Mouse (Mus musculus) 3T3-L1 (cell line): ENCODE measurements around the gene Six3.
A peak's percentile ranks its signal among the peaks of the same experiment; 100 is the strongest.

ENCODE experiments used
- DNase-seq: peaks from one replicate; pipeline ENCODE4 v3.0.0-alpha.2; 2015; ENCODE audit warnings: low read depth, low spot score

The Six3 gene

GRCm38 (mm10) chr17:85624981-85625940 lies 11.9 kb downstream of the Six3 start:
- no peak for DNase-seq

GRCm38 (mm10) chr17:85626091-85626860 lies 12.9 kb downstream of the Six3 start:
- DNase-seq, result no peak

- no peak for DNase-seq
Observed at GRCm38 (mm10) chr17:85627751-85628150, 14.3 kb downstream of the Six3 start.

GRCm38 (mm10) chr17:85628811-85629210 lies 15.4 kb downstream of the Six3 start:
- no peak for DNase-seq

GRCm38 (mm10) chr17:85629396-85629795 lies 16.0 kb downstream of the Six3 start:
- no peak for DNase-seq

GRCm38 (mm10) chr17:85630296-85631050 lies 17.1 kb downstream of the Six3 start:
- DNase-seq, result no peak

- no peak for DNase-seq
Observed at GRCm38 (mm10) chr17:85631106-85631505, 17.7 kb downstream of the Six3 start.

GRCm38 (mm10) chr17:85633619-85634018 lies 20.2 kb downstream of the Six3 start:
- DNase-seq, result peak; percentile 78

- DNase-seq, result peak; percentile 44
Observed at GRCm38 (mm10) chr17:85637876-85638275, 24.5 kb downstream of the Six3 start.

GRCm38 (mm10) chr17:85645312-85645711 lies 31.9 kb downstream of the Six3 start:
- no peak for DNase-seq

- DNase-seq, result no peak
Observed at GRCm38 (mm10) chr17:85645718-85646665, 32.6 kb downstream of the Six3 start.

- DNase-seq, result no peak
Observed at GRCm38 (mm10) chr17:85660016-85660415, 46.6 kb downstream of the Six3 start.

- DNase-seq, result no peak
Observed at GRCm38 (mm10) chr17:85661521-85661920, 48.1 kb downstream of the Six3 start.

- DNase-seq, result no peak
Observed at GRCm38 (mm10) chr17:85664202-85664601, 50.8 kb downstream of the Six3 start.

GRCm38 (mm10) chr17:85664618-85665320 lies 51.4 kb downstream of the Six3 start:
- DNase-seq, result peak; percentile 88
